Mouse (Mus musculus): ENCODE results near the gene Fndc7.
"Not testable (repeated sequence)": the region's sequence is repeated elsewhere in the genome, so short reads cannot be mapped to it uniquely, and the experiment has no call there.

Fndc7 gene

DNA sequence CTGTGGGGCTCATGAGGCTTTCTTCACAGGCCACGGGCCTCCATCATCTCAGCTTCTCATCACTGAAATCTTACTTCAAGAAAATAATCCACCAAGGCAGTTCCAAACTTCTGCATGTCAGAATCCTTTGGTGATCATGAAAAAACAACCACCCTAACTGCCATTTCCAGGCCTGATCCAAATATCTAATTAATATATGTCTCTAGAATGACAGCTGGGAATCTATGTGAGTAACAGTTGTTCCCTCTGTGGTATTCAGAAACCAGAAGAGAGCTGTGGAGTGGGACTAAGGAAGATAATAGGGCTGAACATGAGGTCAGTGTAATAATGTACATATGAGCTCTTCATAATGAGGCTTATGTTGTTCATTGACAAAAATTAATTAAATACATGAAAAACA is 36.5 kb downstream of the Fndc7 start:
- no peak for DNase-seq

DNA sequence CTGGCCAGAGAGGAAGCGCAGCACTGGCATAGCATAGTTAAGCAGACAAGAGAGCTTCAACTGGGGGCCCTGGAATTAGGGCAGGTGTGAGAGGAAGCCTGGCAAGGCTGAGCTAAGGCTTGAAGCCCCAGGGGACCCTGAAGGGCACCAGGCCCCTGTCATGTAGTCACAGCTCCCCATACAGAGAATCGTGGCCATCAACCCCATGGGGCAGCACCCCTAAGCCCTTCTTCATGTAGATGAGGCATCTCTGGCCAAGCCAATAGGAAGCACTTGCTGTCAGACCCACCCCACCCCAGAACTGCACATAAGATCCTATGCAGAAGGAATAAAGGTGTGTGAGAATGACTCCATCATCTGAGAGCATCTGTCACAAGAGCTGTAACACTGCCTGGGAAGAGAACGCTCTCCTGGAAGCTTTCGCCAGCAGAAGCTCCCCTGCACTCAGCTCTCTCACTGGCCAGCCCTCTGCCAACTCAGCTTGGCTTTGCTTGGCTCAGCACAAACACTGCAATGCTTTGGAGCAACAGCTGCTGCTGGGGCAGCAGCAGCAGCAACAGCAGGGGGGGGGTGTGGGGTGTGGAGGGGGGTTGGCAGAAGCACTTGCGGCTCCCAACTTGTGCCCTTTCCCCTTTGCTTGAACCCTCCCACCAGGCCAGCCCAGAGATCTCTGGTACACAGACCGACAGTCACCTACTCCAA is 37.7 kb downstream of the Fndc7 start:
- DNase-seq, result peak; percentile 39

DNA sequence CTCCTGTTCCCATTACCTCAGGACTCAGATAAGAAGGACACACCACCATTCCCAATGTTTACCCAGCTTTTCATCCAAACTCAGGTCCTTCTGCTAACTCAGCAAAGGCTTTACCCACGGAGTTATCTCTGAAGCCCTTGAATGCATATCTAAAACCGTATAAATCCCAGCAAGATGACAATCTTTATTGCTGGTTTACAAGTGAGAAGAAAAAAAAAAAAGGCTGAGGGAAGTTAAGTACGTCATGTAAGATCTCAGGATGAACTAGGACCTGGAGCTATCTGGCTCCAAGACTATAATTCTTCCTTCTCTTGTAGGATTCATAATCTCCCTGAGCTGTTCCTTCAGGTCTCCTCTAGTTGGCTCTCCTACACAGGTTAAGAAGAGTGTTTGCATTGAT is 38.3 kb downstream of the Fndc7 start:
- no peak for DNase-seq

DNA sequence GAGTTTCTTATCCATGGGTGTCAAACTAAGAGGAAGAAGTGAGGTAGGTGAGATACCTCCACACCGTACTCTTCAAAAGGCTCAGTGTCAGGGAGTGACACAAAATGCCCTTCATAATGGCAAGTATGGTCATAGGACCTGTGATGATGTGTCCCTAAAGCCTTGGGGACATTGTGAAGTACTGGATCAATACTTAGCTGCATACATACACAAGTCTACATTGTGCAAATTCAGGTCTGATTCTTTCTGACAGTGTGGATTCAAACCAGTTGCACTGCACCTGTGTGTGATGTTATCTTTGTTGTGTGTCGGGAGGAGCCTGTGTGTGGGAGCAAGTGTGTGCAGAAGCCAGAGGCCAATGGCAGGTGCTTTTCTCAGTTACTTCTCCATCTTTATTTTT is 38.7 kb downstream of the Fndc7 start:
- DNase-seq, result no peak

DNA sequence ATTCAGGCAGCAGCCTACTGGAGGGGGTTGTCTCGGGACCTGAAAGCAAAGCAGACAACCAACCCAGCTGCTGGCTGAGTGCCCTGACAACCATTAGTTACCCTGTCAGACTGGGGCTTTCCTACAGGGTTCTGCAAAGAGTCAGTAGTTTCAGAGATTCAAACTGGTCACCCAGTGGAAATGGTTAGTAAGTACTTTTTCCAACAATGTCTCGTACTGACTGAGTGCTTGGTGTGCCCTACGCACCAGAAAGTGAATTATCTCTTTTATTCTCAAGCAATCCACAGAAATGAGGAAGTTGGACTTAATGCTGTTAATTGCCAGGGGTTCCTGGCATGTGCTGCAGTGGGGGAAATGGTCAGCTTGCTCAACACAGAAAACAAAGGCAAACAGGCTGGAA is 39.3 kb downstream of the Fndc7 start:
- peak; percentile 64 for DNase-seq

DNA sequence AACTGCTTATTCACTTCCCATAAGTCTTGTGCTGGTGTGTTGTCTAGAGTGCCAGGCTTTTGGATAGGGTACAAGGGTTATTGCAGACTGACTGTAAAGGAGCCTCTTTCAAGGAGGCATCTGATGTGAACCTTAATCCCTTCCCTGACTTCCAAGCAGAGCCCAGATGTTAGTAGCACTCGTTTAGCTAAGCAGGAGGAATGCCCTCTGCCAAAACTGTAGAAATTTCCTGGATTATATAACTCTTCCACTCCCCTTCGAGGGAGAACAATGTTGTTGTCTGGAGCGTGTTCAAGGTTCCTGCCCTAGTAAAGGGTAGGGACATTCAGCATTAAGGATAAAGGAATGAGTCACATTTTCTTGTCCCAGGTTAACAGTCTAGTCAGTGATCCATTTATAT is 43.2 kb downstream of the Fndc7 start:
- no peak for DNase-seq

DNA sequence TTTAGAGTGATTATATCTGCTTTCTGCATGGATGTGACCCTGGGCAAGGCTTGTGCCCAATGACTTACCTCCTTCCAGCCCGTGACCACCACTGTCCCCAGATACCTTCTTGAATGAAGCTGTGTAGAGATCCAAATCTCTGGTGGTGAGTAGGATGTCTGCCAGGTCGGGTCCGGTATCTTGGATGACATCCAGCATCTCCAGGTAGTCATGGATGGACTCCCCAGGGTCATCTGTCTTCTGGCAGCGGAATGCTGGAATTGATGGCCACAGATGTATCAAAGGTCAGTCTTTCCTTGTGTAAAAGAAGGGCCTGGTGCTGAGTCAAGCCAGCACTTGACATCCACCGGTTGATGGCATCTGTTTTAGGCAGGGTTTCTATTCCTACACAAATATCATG is 45.3 kb downstream of the Fndc7 start:
- no peak for DNase-seq

DNA sequence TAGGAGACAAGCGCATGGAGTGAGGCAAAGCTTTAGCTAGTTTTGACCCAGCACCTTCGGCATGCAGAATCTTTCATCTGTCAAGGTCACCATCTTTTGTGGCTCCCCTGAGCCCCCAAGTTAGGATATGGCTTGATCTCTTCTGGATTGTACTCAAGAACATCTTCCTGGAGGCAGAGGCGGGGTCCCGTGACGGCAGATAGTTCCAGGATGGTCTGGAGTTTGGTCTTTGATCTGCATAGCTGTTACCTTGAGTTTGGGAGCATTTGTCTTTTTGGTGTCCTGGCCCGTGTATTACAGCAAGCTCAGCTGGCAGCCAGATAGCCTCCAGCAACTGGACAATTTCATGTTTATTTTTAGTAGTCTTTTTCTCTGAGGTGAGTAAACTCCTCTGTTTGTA is 45.8 kb downstream of the Fndc7 start:
- DNase-seq, result no peak

DNA sequence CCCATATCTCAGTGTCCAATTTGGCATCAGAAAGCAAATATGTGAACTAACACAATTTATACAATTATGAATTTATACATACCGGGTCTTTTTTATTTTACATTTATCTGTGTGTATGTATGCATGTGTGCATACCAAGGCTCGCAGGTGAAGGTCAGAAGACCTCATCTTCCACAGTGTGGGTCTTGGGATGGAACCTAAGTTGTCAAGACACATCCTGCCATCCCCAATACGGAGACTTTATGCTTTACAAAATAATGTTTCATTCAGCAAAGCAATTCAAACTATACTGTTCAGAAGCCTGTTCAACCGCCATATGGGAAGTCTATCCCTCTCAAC is 49.1 kb downstream of the Fndc7 start:
- no peak for DNase-seq

DNA sequence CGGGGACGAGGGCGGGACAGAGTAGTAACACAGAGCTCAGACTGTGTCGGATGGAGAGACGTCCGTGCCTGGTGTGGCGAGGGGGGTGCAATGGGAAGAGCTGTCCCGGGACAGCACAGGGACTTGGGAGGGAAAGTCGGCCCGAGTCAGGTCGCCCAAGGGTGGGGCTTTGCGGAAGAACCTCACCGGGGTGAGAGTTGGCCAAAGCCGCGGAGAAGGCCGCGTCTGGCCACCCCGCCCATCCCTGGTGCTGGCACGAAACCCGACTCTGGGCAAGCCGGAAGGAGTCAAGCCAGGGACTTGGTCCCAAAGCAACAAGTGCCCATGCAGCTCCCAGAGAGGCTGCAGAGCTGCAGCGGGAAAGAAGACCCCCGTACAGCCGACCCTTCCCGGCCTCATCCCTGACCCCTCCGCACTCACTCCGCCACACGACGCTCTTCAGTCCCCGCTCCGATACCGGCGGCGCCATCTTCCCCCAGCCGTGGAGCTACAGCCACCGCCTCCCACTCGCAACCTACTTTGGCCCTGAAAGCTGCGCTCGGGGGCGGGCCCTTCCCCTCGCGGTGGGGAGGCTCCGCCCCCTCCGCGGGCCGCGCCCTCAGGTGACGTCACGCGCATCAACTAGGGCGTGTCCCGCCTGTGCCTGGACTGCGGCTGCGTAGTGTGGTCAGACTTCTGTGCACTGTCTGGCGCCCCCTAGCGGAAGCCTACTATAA is 49.6 kb downstream of the Fndc7 start, which contains the start of gene Stxbp3:
Gene Stxbp3, minus strand, starts transcription at position 527 of the 716 bp plus-strand sequence.
- DNase-seq, result peak; percentile 98

DNA sequence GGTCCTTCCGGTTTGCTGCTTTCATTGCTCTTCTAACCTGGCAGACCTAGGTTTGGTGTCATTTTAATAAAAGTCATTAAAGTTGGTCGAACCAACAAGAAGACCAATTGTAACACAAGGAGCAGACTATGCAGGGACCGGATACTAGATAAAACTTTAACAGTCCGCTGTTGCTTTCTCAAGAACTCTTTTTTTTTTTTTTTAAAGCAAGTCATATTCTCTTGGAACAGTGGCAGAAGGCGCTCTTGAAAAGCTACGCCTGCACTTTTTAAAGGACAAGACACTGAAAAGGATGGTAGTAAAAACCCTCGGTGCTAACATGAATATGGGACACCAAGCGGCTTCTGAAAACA is 50.2 kb downstream of the Fndc7 start:
- no peak for DNase-seq

DNA sequence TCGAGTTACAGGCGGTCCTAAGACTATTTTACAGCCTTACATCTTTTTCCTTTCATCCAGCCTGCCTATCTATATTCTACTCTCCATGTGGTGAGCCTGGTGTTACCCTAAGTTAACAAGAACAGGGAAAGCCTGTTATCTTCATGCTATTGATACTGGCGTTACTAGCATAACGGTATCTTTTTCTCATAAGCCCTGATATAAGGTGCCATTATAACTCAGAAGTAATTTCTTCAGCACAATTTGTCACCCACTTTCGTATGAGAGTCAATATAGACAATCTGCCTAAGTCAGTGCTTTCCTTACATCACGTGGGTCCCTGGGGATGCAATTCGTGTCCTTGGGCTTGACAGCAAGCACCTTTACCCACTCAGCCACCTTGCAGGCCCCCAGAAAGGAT is 50.8 kb downstream of the Fndc7 start:
- no peak for DNase-seq

DNA sequence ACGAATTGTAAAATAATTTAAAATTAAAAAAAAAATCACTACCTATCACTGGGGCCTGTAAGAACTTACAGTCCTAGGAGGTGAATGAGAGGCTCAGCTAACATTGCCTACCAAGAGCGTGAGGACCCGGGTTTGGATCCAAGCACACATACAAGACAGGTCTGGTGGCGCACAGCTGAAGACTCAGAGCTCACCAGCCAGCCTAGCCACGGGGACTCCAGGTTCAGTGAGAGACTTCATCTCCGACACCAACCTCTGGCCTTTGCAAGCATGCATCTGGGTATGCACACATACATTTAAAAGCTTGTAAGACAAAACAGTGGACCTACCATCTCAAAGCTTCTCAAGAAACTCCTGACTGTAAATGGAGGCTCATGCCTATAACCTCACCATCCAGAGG is 52.9 kb downstream of the Fndc7 start:
- no peak for DNase-seq

DNA sequence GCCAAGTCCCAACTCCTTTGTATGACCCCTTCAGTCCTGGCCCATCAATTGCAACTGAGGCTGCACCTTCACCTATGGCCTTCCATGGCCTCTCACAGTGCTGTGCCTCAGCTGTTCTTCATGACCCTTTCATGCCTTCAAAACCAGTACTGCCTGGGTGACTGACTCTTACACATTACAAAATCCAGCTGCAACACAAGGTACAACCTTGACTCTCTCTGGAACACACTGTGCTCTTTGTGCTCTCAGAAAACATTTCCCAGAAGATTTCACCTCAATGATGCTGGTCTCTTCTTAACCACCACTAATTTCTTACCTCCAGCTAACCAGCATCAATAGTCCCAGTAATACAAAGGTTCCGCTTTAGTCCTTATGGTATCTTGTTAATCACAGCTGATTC is 56.1 kb downstream of the Fndc7 start:
- DNase-seq, result not testable (repeated sequence)

DNA sequence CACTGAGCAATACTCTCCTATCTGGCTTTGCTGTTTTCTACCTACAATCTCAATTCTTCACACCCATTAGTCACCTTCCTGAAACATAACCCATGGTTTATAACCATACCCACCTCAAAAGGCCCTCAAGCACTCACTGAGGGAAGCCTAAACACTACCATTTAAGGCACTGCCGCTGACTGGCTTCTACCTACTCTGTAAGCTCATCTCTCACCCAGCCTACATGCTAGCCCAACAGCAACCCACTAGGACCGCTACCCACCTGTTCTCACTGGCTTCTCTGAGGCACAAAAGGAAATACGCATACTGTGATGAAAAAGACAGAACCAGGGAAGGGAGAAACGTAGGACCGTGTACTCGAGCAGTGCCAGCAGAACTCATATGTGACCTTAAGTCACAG is 58.1 kb downstream of the Fndc7 start:
- DNase-seq, result no peak

DNA sequence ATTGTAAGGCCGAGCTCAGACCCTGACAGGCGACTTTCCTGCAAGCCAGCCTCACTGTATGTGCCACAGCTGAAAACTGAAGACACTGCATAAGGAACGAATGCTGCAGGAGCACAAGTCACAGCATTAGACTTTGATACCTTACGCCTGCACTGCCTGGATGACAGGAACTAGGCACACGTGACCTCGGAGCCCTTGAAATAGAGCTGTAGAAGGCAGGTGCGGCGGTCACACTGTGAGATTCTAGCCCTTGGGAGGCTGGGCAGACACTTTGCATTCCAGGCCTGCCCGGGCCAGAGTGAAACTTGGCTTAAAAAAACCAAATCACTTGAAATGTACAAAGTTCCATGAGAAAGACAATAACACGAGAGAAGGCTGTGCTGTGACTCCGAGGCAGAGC is 59.3 kb downstream of the Fndc7 start:
- peak; percentile 52 for DNase-seq

DNA sequence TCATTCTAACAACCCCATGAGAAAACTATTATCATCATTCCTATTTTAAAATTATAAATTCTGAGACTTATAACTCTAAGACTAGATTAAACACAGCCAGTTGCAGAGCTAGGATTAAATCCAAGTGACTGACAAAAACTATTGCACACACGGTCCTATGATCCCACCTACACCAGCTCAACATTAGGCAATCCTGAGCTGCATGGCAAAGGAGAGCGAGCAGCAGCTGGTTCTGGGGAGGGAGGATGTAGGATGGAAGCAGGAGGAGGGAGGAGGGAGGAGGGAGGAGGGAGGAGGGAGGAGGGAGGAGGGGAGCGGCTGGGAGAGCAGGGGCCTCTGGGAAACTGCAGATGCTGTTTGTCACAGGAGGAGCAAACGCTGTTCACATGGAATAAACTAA is 74.2 kb downstream of the Fndc7 start:
- no peak for DNase-seq

DNA sequence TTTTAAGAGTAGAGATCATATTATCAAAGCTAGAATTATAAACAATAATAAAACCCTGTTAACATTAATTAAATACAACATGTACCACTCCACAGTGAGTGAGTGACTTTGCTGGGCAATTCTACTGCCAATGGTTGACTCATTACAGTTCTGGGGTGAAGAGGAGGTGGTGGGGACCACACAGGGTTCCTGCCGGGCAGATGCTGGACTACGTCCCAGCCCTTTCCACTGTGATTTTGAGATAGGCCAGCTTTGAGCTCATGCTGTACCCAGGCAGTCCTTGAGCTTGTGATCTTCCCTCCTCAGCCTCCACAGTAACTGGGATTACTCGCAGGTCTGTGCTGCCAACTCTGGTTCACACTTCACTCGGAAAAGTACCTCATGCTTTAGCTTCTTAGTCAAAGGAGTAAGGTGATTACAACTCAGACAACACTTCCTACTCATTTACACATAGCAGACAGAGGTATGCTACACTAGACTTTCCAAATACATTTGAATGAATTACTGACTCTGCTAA is 79.0 kb downstream of the Fndc7 start:
- DNase-seq, result peak; percentile 27

DNA sequence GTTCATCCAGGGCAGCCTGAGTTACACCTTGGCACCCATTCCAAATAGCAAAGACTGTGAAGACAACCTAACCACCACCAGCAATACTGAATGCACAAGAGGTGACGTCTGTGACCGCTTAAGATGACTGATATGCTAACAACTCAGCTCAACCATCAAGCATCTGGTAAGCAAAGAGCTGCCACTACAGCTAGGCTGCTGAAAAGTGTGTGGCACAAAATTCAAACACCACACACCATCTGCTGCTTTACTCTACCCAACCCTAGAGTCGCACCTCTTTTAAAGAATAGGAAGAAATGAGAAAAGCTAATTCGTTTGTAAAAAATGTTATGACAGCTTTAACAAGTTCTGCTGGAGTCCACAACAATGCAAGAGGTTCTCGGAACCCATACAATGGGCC is 84.2 kb downstream of the Fndc7 start:
- no peak for DNase-seq
